Mouse (Mus musculus) bone marrow, adult 2 months (tissue): ENCODE results near the gene Fam19a5.

Source experiments
- CTCF ChIP-seq: fragments of 200-500 bp; IDR thresholded peaks from 2 replicates; pipeline ENCODE4 v1.5.1; 2011; ENCODE audit warnings: low read length, control low read depth; ENCODE audit not compliant: control insufficient read depth, insufficient read depth
- POLR2A ChIP-seq: fragments of 200-500 bp; IDR thresholded peaks from 2 replicates; pipeline ENCODE4 v1.6.1; 2011; ENCODE audit warnings: low read depth, mild to moderate bottlenecking, control low read depth, low read length, borderline replicate concordance; ENCODE audit not compliant: control insufficient read depth

DNA sequence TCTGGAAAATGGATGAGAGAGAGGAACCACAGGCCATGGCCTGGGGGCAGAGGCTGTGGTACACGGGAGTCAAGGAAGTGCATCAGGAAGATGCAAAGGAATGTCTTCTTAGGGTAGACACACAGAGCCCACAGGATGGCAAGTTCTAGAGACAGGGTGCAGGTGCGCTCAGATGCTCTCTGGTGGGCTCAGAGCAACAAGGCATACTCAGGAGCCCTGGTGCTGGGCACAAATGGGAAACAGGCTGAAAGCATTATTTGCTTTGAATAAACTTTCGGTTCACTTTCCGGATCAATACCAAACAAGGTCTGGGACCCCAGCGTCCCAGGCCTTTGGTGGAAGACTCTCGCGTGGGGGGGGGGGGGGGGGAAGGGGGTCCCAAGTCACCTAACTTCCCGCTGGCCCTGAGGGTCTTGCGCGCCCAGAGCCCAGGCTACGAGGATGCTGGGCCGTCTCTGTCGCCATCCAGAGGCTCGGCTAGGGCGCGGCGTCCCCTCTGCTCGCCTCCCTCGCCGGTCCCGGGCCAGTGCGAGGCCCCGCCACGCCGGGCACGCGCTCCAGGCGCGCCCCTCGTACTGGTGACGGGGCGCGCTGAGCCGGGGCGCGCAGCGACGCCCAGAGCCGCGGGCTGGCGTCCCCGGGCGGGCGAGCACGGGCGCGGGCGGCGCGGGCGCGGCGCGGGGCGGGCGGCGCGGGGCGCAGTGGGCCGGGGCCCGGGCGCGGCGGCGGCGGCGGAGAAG, at the start of gene Fam19a5:
- TF ChIP-seq CTCF = no peak
- no peak for TF ChIP-seq POLR2A
